Mouse (Mus musculus) T-helper 1 cell (primary cell): ENCODE data around the gene Vmn1r195.
"Not testable (repeated sequence)": the region's sequence is repeated elsewhere in the genome, so short reads cannot be mapped to it uniquely, and the experiment has no call there.

Source experiments
- in situ Hi-C: fragments of 300-600 bp; cut with MboI, MseI; formaldehyde crosslinking; loops from one replicate; pipeline ENCODE4 v1.15.1; 2025; ENCODE audit warnings: high pct_unique_total_duplicates

The Vmn1r195 gene

GRCm38 (mm10) chr13:22270222-22270621, at the start of gene Vmn1r195:
Vmn1r195 (plus strand) TSS chr13:22270522.
- in situ Hi-C loops, result not testable (repeated sequence)

- in situ Hi-C loops, result not testable (repeated sequence)
These were observed 47.3 kb upstream of the Vmn1r195 start, which contains the start of gene Vmn1r193 for GRCm38 (mm10) chr13:22223060-22223459. Vmn1r193 (minus strand) TSS chr13:22223160.

DNA sequence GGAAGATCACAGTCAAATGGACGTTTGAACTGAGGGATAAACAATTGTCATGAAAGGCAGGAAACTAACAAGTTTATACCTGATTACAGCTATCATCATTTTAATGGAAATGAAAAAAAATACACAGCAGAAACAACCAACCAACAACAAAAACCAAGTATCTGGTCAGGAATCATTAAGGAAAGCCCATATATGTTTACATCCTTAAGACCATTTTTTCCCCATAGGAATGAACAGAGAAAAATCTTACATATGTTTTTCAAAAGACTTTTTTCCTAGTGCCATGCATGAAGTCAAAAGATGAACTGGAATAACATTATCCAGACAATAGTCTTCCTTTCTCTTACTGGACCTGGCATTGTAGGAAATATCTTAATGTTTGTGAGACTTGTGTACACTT, 26.4 kb upstream of the Vmn1r195 start, which contains the start of gene Vmn1r194:
Vmn1r194 (plus strand) TSS at position 301 of the 400 bp plus-strand sequence.
- in situ Hi-C loops, result no loop called here

GRCm38 (mm10) chr13:22271721-22272120, 1.4 kb downstream of the Vmn1r195 start:
- in situ Hi-C loops, result no loop called here

GRCm38 (mm10) chr13:22284578-22284977, 14.3 kb downstream of the Vmn1r195 start:
- in situ Hi-C loops, result no loop called here

DNA sequence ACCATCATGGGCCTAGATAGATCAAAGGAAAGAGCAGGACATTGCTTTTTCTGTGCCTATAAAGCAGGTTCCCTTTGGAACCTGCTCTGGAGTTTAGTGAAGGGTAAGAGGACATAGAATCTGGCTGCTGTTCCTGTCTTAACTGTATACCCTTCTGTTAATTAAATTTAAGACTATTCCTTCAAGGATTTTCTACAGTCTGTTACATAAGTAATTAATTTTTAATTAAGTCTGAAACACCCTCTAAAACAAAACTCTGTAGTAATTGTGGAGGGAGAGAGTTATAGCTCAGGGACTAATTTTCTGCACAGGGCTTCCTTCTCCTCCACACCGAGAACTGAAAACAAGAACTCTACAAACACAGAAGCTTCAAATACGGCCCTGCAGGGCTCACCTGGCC, 19.3 kb downstream of the Vmn1r195 start, which contains the start of gene Vmn1r196:
Vmn1r196 (plus strand) TSS at position 301 of the 400 bp plus-strand sequence.
- in situ Hi-C loops, result no loop called here

DNA sequence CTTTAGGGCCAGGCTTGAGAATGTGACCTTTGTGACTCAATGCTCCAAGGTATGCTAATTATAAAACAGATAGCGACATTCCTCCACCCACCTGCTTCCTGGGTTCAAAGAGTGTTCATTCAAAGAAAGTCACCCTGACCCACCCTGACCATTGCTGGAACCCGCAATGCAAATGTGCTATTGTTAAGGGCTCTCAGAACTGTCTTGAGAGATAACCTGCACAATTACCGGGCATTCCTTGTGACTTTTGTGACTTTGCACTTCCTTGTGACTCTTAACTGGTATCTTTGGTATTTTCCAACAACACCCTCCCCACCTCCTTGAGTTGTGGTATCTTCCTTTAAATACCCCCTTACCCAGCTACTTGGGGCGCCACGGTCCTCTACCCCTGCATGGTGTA, 37.8 kb downstream of the Vmn1r195 start:
- in situ Hi-C loops, result not testable (repeated sequence)

- in situ Hi-C loops, result no loop called here
These were observed 45.0 kb downstream of the Vmn1r195 start for GRCm38 (mm10) chr13:22315361-22315760.

DNA sequence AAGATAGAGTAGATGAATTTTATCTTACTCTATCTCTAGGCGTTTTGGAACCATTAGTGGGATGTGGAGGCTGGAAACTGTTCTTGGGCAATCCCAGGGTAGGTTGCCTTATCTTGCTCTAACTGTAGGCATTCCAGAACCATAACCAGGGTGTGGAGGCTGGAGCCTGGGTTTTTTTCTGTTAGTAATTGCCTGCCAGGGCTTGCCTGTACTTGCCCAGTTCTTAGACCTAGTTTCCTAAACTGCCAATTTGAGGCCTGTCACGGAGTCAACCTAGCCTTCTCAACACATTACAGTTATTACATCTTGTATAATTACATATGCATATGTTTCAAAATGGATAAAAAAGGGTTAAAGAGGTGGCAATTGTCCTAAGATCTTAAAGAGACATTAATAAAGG, 47.0 kb downstream of the Vmn1r195 start:
- in situ Hi-C loops, result no loop called here

GRCm38 (mm10) chr13:22320091-22320490, 49.8 kb downstream of the Vmn1r195 start:
- in situ Hi-C loops, result no loop called here

- in situ Hi-C loops, result no loop called here
These were observed 54.0 kb downstream of the Vmn1r195 start, which contains the start of gene Vmn1r197 for GRCm38 (mm10) chr13:22324289-22324688. Vmn1r197 (plus strand) TSS chr13:22324589.
